Mouse (Mus musculus) adrenal gland, postnatal 4 days (tissue): ENCODE measurements around the gene Tgm5. TPM values are rescaled to one million over a fixed set of nuclear protein-coding genes. Genes with fewer than 3 reads are reported as not detected.
A peak's percentile ranks its signal among the peaks of the same experiment; 100 is the strongest.
"Not testable (repeated sequence)": the region's sequence is repeated elsewhere in the genome, so short reads cannot be mapped to it uniquely, and the experiment has no call there.

Experiments used
- DNase-seq, 2 experiments: peaks; one replicate each; pipeline ENCODE4 v3.0.0; 2021 to 2022; ENCODE audit warnings: low spot score in 2 of 2, mixed read lengths in 2 of 2
- long read RNA-seq, 2 experiments: library from polyadenylated mRNA; stranded (forward); transcript quantifications; one replicate each; pipeline ENCODE4 v2.0.0; 2021
- total RNA-seq, 2 experiments: library from RNA; stranded (reverse); gene quantifications; 2 replicates each; pipeline ENCODE4 v1.2.3; 2021

Gene Tgm5
- under 1 TPM; 0.25 to 0.50 TPM for total RNA-seq
- long read RNA-seq, experiment 1: 0 reads
- long read RNA-seq, experiment 2: 0 reads

DNA sequence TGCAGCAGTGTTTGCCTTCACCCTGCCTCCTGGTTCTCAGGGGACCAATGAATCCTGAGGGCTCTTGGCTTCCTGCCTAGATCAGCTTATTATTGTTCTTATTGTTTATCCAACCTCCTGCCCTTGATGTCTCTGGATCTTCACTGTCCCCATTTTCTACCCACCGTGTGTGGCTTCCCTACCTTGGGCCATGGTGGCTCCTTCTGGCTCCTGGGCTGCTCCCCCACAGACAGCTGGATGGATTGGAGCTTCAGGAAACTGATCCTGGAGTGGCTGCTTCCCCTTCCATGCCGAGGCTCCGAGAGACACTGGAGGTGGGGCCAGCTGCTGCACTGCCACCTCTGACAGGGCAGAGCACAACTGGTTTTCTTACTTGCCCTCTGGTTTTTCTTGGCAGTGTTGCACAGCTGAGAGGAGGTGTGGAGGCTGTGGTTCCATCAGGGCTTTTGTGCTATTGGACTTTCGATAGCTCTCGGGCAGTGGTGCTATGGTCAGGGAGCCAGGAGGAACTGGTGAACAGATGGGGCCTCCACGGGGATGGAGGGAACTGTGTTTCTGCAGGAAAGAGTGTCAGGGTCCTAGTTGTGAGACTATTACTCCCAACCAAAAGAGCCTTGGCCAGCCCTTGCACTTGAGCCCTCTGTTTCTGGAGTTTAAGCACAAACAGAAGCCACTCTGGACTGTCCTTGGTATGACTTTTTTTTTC lies at the start of gene Tgm5:
Gene Tgm5, minus strand, starts transcription at position 362 of the 706 bp plus-strand sequence.
- DNase-seq: no peak

DNA sequence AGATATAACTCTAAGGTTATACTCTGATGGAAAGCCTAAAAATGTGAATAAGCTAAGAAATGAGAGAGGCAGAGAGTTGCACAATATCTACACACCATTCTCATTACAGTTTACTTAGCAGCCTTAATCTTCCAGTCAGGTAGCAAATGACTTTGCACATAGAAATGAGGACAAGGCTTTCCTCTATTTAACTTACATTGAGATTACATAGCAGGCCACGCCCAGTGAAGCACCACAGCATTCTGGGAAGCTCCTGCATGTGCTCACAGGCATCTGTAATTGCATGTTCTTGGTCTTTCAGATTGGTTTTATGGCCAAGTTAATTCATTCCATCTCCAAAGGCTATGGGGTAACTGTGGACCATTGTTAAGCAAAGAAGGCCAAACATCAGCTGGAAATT lies 47.2 kb upstream of the Tgm5 start:
- DNase-seq: no peak

DNA sequence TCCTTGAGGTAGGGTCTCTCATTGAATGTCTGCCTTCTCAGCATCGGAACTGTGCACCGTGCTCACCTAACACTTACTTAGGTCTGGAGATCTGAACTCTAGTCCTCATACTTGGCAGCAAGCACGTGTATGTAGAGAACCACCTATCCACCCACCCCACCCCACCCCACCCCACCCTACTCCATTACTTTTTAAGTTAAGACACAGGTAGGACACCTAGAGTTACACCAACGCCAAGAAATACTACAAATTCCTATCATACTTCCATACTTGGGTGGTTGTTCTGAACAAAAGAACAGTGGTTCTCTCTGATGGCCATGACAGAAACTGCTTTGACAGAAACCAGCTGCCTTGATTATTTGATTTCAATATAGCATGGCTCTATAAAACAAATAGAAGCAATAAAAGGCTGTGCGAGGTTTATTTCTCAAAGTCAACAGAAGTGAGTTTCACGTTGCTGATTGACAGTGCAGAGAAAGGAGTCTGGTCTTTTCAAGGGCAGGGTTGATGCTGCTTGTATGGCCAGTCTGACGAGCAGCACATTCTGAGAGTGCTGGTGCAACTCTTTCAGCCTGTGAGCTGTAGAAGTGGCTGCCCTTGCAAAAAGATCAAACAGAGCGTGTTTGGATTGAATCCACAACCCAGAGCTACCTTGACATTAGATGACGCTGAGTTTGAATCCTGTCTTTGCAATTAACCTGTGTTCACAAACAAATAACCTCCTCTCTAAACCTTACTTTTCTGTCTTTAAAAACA lies 43.4 kb upstream of the Tgm5 start:
- no peak for DNase-seq

DNA sequence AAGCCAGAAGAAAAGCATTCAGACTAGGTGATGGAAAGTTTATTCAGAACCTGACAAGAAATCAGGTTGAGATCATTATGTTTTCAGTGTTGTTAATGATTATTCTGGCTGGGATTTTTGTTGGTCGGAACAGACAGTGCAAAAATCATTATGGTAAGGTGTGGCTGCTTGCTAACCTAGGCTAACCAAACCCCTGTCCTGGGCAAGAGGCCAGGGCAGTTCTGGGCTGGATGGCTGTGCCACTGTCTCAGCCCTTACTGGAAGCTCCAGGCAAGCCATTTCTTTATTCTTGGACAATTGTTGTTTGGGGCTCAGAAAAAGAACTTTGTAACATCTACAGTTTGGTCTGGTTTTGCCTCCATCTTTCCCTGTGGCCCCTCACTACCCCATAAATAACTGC lies 41.9 kb upstream of the Tgm5 start:
- no peak for DNase-seq

DNA sequence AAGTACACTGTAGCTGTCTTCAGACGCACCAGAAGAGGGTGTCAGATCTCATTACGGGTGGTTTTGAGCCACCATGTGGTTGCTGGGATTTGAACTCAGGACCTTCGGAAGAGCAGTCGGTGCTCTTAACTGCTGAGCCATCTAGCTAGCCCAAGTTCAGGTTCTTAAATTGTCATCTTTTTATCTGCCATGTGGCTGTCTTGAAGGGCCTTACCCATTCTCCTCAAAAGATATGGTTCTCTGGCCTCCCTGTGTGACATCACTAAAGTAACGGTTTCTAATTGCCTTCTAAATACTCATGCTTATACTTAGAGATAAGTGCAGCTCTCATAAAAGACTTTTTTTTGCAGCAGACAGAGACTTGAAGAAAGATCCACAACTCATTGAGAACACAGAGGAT lies 40.7 kb upstream of the Tgm5 start:
- not testable (repeated sequence) for DNase-seq

DNA sequence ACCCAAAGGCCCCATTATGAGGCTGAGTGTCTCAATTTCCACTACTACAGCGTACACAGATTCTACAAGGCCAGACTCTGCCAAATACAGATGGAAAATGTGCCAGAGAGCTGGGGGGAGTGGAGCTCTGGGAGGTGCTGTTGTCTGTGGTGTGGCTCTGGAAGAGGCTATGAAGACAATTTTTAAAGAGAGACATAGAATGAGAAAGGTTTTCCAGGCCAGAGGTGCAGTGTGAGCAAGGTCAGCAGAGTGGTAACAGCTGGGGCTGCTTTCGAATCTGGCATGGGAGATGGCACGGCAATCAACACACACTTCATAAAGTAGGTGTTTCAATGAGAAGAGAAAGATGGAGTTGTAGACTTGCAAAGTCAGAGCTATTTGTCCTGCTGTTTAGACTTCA lies 33.6 kb upstream of the Tgm5 start:
- DNase-seq: no peak

DNA sequence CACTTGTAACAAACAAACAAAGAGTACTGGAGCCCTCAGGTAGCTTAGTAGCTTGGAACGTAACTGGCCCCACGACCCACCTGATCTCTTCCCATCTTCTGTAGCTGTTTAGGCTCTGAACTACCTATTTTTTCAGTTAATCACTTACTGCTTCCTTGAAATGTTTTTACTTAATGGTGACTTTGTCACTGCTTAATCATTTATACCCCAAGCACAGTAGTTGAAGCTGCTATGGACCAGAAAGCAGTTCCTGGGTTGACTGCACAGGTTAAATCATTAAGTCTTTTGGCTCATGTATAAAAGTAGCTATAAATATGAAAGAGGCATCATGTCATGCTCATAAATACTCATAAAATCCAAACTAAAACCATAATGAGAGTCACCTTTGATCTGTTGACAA lies 29.8 kb upstream of the Tgm5 start:
- DNase-seq: no peak

DNA sequence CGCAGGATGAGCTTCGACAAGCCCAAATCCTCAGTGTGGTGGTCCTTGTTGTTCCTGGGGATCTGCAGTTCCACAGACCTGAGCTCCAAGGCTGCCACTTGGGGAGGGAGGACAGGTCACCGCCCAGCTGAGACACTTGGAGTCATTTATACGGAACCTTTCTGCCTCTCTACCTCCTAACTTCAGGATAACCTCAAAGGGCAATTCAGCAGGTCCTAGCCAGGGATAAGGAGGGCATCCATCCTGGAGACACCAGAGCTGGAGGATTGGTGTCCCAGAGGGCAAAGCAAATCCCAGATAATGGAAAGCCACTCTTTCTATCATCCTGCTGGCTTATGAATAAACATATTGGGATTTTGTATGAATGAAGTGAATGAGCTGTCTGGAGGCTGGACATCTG lies 24.1 kb upstream of the Tgm5 start, which contains the start of gene Tgm7:
Gene Tgm7, minus strand, starts transcription at position 101 of the 400 bp plus-strand sequence.
- no peak for DNase-seq

DNA sequence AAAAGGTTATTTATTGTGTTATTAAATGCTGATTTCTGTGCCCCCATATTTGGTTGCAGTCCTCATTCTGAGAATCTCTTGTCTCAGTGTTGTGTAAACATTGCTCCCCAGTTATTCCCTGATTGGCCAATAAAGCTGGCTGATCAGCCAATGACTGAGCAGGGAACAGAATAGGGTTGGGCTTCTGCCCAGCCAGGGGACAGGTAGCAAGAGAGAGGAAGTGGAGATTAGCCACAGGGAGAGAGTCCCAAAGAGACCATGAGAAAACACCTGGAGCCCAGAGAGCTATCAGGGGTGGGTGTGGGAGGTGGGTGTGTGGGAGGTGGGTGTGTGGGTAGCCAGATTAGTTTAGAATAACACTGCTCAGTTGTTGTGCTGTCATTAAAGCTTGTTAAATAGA lies 20.3 kb upstream of the Tgm5 start:
- no peak for DNase-seq

DNA sequence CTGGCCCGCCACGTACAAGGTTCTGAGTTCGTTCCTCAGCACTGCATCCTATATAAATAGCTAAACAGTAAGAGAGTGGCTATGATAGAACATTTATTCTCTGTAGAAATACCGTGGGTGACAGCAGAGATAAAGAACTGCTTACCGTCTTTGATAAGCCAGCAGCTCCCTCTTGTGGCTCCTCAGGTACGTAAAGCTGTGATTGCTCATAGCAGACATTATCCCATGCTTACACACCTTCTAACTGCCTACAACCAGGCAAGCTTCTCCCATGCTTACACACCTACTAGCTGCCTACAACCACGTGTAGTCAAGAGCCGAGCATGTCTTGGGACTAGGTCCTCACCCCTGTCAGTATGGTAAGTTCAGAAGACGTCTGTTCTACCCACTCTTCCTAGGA lies 16.4 kb upstream of the Tgm5 start:
- peak in 1 of 2 experiments; percentile 24 for DNase-seq

DNA sequence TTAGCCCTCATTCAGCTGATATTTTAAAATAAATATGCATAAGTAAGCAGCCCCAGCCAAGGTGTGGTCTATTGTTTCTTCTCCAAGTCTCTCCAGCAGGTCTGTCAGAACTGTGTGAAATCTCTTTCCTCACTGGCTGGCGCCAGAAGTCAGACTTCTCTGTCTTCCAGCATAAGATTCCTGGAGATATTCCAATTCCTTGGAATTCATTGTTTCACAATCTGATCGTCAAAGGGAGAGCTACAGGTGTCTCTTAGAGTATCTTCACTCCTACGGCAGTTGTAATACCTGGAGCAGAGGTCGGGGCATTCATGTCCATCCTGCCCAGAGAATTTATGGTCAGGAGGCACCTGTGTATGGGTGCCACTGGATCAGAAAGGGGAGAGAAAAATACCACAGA lies 4.1 kb upstream of the Tgm5 start:
- DNase-seq: no peak

DNA sequence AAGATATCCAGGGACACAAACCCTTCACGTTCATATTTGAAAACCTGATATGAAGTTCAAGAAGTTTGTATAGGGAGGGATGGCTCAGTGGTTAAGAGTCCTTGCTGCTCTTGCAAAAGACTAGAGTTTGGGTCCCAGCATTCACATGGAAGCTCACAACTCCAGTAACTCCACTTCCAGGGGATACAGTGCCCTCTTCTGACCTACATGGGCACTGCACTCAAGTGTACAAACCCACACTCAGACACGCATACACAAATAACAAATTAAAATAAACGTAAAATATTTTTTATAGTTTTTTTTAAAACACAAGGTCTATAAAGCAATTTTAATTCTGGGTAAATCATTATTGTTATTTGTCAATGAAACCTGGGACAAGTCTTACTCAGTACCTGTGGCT lies 2.9 kb upstream of the Tgm5 start:
- no peak for DNase-seq

DNA sequence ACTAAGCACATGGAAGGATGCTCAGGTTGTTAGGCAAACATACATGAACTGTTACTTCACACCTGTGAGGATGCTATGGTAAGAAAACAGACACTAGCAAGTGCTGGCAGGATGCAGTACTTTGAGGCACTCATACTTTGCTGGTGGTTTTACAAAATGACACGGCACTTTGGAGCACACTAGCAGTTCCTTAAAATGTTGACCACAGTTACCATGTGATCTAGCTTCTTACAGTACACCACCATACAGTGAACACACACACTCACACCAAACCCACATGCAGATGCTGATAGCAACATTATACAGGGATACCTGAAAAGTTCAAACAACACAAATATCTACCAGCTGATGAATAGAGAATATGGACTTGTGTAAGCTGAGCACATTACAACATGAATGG lies 3.0 kb downstream of the Tgm5 start:
- DNase-seq: no peak

DNA sequence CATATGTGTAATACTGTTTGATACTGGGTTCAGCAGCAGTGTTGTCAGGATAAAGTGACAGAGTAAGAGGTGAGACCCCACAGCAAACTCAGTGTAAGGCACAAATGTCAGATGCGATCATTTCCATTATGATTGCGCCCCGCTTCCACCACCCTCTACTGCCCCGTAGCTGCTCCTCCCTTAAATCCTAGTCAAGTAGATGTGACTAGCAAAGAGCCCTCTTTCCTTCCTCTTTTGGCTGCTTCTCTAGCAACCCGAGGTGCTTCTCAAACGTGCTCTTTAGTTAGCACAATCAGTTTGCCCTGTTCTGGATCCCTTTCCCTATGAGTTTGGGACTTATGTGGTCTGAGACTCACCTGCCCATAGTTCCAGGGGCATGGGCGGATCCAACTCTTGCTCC lies 10.9 kb downstream of the Tgm5 start:
- no peak for DNase-seq

DNA sequence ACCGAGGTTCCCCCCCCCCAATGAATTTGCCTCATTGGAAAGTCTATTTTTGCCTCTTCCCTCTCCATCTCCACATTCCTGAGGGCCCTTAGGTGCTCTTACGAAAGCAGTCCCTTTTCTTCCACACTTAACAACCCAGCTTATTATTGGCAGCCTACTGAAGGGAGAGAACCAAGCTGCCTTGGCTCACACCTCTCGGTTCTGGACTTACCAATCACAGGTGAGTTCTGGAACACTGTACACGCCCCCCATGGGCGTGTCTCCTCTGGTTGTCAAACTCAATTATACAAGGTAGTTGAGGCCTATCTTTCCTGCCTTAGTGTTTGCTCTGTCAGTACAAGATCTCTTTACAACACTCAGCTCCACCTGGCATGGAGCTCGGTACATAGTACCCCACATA lies 13.8 kb downstream of the Tgm5 start:
- no peak for DNase-seq

DNA sequence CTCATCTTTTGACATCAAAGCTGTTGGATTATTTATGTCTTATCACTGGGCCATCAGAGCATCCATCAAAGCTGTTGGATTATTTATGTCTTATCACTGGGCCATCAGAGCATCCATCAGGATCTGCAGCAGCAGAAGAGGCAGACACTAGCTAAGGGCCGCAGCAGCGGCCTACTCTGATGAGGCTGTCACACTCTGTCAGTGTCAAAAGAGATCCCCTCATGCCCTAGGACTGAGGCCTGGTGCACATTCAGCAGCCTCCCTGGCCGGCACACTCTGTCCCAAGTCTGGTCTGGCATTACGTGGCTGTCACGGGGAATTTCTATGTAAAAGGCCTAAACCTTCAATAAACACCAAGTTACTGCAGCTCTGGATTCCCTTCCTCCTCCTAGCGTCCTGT lies 16.1 kb downstream of the Tgm5 start:
- DNase-seq: no peak

DNA sequence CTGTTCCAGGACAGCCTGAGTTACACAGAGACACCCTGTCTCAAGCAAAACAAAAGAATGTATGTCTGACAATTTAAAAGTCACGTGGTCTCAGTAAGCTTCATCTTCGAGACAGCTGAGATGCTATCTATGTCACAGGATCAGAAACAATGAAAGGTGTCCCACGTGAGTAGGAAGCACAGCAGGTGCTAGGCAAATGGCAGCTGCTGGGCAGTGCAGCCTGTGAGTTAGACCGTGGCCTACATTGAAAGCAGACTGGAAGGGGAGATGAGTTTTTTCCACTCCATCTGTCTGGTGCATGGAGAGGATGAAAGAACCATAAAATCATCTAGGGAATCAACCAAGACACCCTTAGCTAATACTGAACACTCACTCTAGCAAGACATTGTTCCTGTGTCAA lies 18.5 kb downstream of the Tgm5 start:
- DNase-seq: no peak

DNA sequence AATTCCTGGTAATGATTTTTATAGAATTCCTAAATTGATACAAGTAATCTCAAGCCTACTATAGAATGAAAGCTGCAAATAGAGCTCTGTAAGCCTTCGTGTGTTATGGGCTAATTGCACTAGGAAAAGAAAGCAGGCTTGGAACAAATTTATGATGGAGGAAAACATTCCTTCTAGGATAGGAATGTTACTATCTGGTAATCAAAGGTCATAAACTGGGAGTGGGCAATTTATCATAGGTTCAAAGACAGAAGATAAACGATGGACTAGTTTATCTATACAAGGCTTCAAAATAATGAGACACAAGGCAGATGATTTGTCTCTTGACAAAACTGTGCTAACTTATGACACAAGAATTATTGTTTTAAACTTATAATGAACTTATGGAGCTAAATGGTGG lies 24.3 kb downstream of the Tgm5 start:
- DNase-seq: no peak

DNA sequence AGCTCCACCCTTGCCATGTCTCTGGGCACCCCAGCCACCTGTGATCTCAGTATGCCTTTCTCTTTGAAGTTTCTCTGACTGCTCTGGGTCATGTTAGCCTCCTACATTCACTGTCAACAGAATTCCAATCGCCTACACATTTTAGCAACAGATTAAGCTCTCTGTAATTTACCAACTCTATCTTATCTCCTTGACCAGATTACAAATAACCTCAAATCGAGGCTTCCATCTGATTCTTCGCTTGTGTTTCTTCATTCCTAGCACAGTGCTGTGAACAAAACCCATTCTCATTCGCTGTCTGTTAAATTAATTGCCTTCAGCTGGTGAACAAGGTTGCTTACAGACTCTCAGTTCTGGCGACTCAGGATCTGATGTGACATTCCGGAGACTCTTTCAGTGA lies 27.6 kb downstream of the Tgm5 start:
- DNase-seq: no peak

DNA sequence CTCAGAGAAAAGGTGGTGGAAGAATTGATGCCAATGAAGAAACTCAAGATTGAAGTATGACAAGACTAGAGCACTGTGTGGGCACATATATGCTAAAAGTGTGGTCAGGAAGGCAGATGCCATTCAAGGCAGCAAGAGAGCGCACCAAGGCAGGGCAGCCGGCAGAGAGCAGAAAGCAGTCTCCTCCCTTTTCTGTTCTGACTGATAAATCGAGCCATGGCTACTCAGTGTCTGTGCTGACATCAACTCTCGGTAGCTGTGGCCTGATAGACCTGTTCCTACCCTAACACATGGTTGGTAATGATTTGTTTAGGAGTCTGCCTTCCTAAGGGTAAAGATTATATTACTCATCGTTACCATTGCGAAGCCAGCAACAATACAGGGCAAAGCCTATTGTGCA lies 29.7 kb downstream of the Tgm5 start:
- DNase-seq: no peak

DNA sequence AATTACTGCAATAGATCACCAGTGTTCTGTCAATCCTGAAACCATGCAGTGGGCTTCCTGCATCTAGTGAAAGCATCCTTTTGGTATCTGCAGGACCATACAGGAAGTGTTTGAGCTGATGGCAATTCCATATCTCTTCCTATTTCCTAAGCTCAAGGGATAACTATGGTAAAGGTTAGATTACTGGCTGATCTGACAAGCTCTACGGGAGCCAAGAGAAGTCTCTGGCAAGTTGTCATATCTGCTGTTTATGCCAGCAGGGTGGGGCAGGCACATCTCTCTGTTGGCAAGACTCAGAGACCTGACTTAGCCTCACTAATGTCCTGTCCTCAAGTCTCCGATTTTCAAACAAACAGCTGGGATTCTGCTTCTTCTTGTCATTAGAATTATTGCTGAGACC lies 31.6 kb downstream of the Tgm5 start:
- DNase-seq: no peak

DNA sequence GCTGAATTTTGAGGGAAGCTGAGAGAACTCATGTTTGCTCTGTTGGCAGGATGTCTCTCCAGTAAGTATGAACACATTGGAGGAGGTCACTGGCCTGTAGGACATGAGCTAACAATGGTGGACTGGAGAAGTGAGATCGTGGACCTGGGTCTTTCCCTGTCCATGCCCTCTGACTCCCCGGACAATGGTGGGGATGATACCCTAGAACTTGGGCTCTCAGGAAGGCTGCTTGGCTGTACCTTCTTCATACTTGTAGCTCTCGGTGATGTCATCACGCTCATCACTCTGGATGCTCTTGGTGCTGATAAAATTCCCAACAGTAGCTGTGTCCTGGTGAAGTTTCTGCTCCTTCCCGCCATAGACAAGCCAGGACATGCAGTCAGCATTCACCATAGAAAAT lies 33.5 kb downstream of the Tgm5 start:
- DNase-seq: no peak

DNA sequence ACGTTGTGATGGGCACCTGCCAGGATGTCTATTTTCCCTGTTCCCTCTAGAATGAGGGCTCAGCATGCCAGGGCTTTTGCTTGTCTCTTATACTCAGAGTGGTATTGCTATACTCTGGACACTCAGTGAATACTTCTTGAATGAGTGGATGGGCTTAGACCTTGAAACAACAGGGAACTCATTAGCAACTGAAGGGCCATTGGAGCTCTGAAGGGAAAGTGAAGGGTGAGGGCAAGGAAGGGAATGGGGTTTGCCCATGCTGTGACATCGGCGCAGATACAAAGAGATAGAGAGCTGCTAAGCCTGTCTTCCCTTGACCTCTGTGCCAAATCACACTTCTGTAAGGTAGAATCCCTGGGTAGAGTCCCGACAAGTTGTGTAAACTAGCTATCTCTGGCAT lies 40.0 kb downstream of the Tgm5 start:
- no peak for DNase-seq
